Mouse (Mus musculus) embryonic facial prominence, embryonic 10.5 days (tissue): ENCODE results near the gene Fos. TPM values are rescaled to one million over a fixed set of nuclear protein-coding genes. Genes with fewer than 3 reads are reported as not detected.
"Not testable (repeated sequence)": the region's sequence is repeated elsewhere in the genome, so short reads cannot be mapped to it uniquely, and the experiment has no call there.

Source experiments
- DNase-seq: peaks from one replicate; pipeline ENCODE4 v3.0.0-alpha.2; 2017; ENCODE audit warnings: low spot score
- H3K27ac ChIP-seq: fragments of 300-500 bp; sonication (generic); replicated peaks from 2 replicates; pipeline ENCODE4 v1.5.1; 2016; ENCODE audit warnings: mild to moderate bottlenecking
- H3K27me3 ChIP-seq: fragments of 300-500 bp; sonication (generic); replicated peaks from 2 replicates; pipeline ENCODE4 v1.6.1; 2016; ENCODE audit warnings: low read depth, mild to moderate bottlenecking; ENCODE audit not compliant: poor library complexity, severe bottlenecking
- H3K36me3 ChIP-seq: fragments of 300-500 bp; sonication (generic); replicated peaks from 2 replicates; pipeline ENCODE4 v1.6.1; 2016; ENCODE audit warnings: mild to moderate bottlenecking, moderate library complexity
- H3K4me1 ChIP-seq: fragments of 300-500 bp; sonication (generic); 2 replicates; pipeline ENCODE4 v1.6.1; 2016
- H3K4me3 ChIP-seq: fragments of 300-500 bp; sonication (generic); 2 replicates; pipeline ENCODE4 v1.5.1; 2016; ENCODE audit warnings: mild to moderate bottlenecking, moderate library complexity
- H3K9me3 ChIP-seq: fragments of 300-500 bp; sonication (generic); 2 replicates; pipeline ENCODE4 v1.6.1; 2016; ENCODE audit warnings: mild to moderate bottlenecking
- WGBS: fragments of 180-500 bp; shearing (Covaris S2); methylation state at CpG from one replicate; pipeline ENCODE4 v1.1.7; 2016; 5-methylcytosine and 5-hydroxymethylcytosine counted together
- polyA plus RNA-seq: library from polyadenylated mRNA; unstranded; fragments of >200 nt; fragmentation: Nextera tagmentation; extraction: Ambion mirVana; gene quantifications from 2 replicates; pipeline ENCODE4 v1.2.1, GENCODE M21; 2016

Fos gene
- polyA plus RNA-seq, 1 experiment from 2014 or later = 1.8 TPM

- peak overlapping the region; percentile 54 for H3K27ac ChIP-seq
- no peak for DNase-seq
- 69% methylated on average over 7 of the region's 7 CpGs for WGBS
Observed at GRCm38 (mm10) chr12:85522631-85523388, 49.1 kb downstream of the Fos start.

GRCm38 (mm10) chr12:85523421-85524192 is 49.9 kb downstream of the Fos start:
- no peaks in the 10 kb centered on the region for H3K9me3 ChIP-seq
- WGBS = 38% methylated on average over 14 of the region's 14 CpGs
- peak; percentile 43 for DNase-seq
- no peaks in the 10 kb centered on the region for H3K27me3 ChIP-seq
- peaks cover 49% of the 10 kb centered on the region for H3K4me1 ChIP-seq
- H3K4me3 ChIP-seq = no peak overlapping the region
- H3K27ac ChIP-seq = peak overlapping the region; percentile 54
- no peaks in the 10 kb centered on the region for H3K36me3 ChIP-seq

More at GRCm38 (mm10) chr12:85522631-85523388, 49.1 kb downstream of the Fos start:
- no peaks in the 10 kb centered on the region for H3K9me3 ChIP-seq
- no peak overlapping the region for H3K4me3 ChIP-seq
- H3K36me3 ChIP-seq = no peaks in the 10 kb centered on the region
- H3K27me3 ChIP-seq = no peaks in the 10 kb centered on the region
- H3K4me1 ChIP-seq = peaks cover 49% of the 10 kb centered on the region

- peak overlapping the region; percentile 54; the same call in 1 of the 2 replicates for H3K27ac ChIP-seq
Observed at GRCm38 (mm10) chr12:85524193-85524858, 50.6 kb downstream of the Fos start.

GRCm38 (mm10) chr12:85524859-85525495 is 51.3 kb downstream of the Fos start:
- WGBS = 62% methylated on average over 11 of the region's 11 CpGs
- H3K4me1 ChIP-seq = peaks cover 49% of the 10 kb centered on the region
- not testable (repeated sequence) for H3K36me3 ChIP-seq, H3K9me3 ChIP-seq, DNase-seq, H3K4me3 ChIP-seq, H3K27ac ChIP-seq, H3K27me3 ChIP-seq

More at GRCm38 (mm10) chr12:85524193-85524858, 50.6 kb downstream of the Fos start:
- H3K9me3 ChIP-seq = no peaks in the 10 kb centered on the region
- WGBS = 28% methylated on average over 8 of the region's 8 CpGs
- DNase-seq = peak; percentile 43
- H3K36me3 ChIP-seq = no peaks in the 10 kb centered on the region
- H3K27me3 ChIP-seq = no peaks in the 10 kb centered on the region
- H3K4me1 ChIP-seq = peaks cover 49% of the 10 kb centered on the region
- 0 out of 2 replicates have a peak overlapping the region, but pooled peaks have one; percentile 8 for H3K4me3 ChIP-seq

Other genes starting within 250 kb of the Fos start
- gene Mlh3, start 203.3 kb upstream of the Fos start, polyA plus RNA-seq = 7.6 and 8.2 TPM in 2 replicates
- gene Acyp1, start 185.5 kb upstream of the Fos start, polyA plus RNA-seq = 47.3 and 50.6 TPM in 2 replicates
- 0.90 and 0.92 TPM in 2 replicates for gene Zc2hc1c, start 185.3 kb upstream of the Fos start, polyA plus RNA-seq
- gene Nek9, start 134.5 kb upstream of the Fos start, polyA plus RNA-seq = 24.5 and 26.6 TPM in 2 replicates
- 243 and 251 TPM in 2 replicates for gene Tmed10, start 99.0 kb upstream of the Fos start, polyA plus RNA-seq
- gene Jdp2, start 125.1 kb downstream of the Fos start, polyA plus RNA-seq = 0.15 and 0.48 TPM in 2 replicates
- gene Batf, start 212.8 kb downstream of the Fos start, polyA plus RNA-seq = 2.4 and 2.6 TPM in 2 replicates